Mouse (Mus musculus) limb, embryonic 12.5 days (tissue): ENCODE results near the gene Dsn1. TPM values are rescaled to one million over a fixed set of nuclear protein-coding genes. Genes with fewer than 3 reads are reported as not detected.

Source experiments
- ATAC-seq: fragments of 200-750 bp; cut with Nextera tagmentation; 2 replicates; pipeline ENCODE4 v1.8.0; 2017; ENCODE audit warnings: low read depth, moderate TSS enrichment; ENCODE audit not compliant: insufficient number of reproducible peaks, insufficient read depth, low FRiP score, low TSS enrichment
- H3K27ac ChIP-seq: fragments of 300-500 bp; sonication (generic); 2 replicates; pipeline ENCODE4 v1.5.1; 2016; ENCODE audit warnings: mild to moderate bottlenecking, moderate library complexity
- H3K27me3 ChIP-seq: fragments of 300-500 bp; sonication (generic); 2 replicates; pipeline ENCODE4 v1.6.1; 2016; ENCODE audit warnings: mild to moderate bottlenecking, moderate library complexity
- H3K36me3 ChIP-seq: fragments of 300-500 bp; sonication (generic); 2 replicates; pipeline ENCODE4 v1.6.1; 2016; ENCODE audit warnings: mild to moderate bottlenecking, moderate library complexity
- H3K4me1 ChIP-seq: fragments of 300-500 bp; sonication (generic); replicated peaks from 2 replicates; pipeline ENCODE4 v1.6.1; 2016
- H3K4me2 ChIP-seq: fragments of 300-500 bp; sonication (generic); 2 replicates; pipeline ENCODE4 v1.6.1; 2016; ENCODE audit warnings: mild to moderate bottlenecking, moderate library complexity
- H3K4me3 ChIP-seq: fragments of 300-500 bp; sonication (generic); replicated peaks from 2 replicates; pipeline ENCODE4 v1.5.1; 2016; ENCODE audit warnings: mild to moderate bottlenecking
- H3K9ac ChIP-seq: fragments of 300-500 bp; sonication (generic); replicated peaks from 2 replicates; pipeline ENCODE4 v1.6.1; 2016; ENCODE audit warnings: mild to moderate bottlenecking, moderate library complexity
- H3K9me3 ChIP-seq: fragments of 300-500 bp; sonication (generic); 2 replicates; pipeline ENCODE4 v1.6.1; 2016; ENCODE audit warnings: mild to moderate bottlenecking, moderate library complexity
- WGBS: fragments of 180-500 bp; shearing (Covaris S2); methylation state at CpG from one replicate; pipeline ENCODE4 v1.1.7; 2016; 5-methylcytosine and 5-hydroxymethylcytosine counted together
- polyA plus RNA-seq: library from polyadenylated mRNA; unstranded; fragments of >200 nt; fragmentation: Nextera tagmentation; extraction: Ambion mirVana; gene quantifications from 2 replicates; pipeline ENCODE4 v1.2.1, GENCODE M21; 2016

Dsn1 gene
- polyA plus RNA-seq, 1 experiment from 2014 or later: 54.1 TPM

GRCm38 (mm10) chr2:157043987-157044386, 37.0 kb upstream of the Dsn1 start:
- H3K36me3 ChIP-seq: peaks cover 93% of the 10 kb centered on the region

GRCm38 (mm10) chr2:157043556-157043955, 36.6 kb upstream of the Dsn1 start:
- Histone ChIP-seq H3K36me3 (peaks cover 93% of the 10 kb centered on the region), H3K4me2 (no peak overlapping the region), H3K4me1 (no peaks in the 10 kb centered on the region), H3K4me3 (no peak overlapping the region), H3K27ac (no peak overlapping the region), H3K9me3 (0 out of 2 replicates have a peak, but pooled peaks cover 10% of the 10 kb centered on the region), H3K9ac (no peak overlapping the region), H3K27me3 (no peaks in the 10 kb centered on the region)
- 90% methylated on average over 8 of the region's 8 CpGs for whole genome bisulfite sequencing
- ATAC-seq: no peak

More at GRCm38 (mm10) chr2:157043987-157044386, 37.0 kb upstream of the Dsn1 start:
- H3K27ac ChIP-seq: no peak overlapping the region
- no peak overlapping the region for H3K9ac ChIP-seq
- H3K27me3 ChIP-seq: no peaks in the 10 kb centered on the region
- H3K9me3 ChIP-seq: 0 out of 2 replicates have a peak, but pooled peaks cover 10% of the 10 kb centered on the region
- H3K4me3 ChIP-seq: no peak overlapping the region
- H3K4me2 ChIP-seq: no peak overlapping the region
- ATAC-seq: no peak
- H3K4me1 ChIP-seq: no peaks in the 10 kb centered on the region

- no peaks in the 10 kb centered on the region for H3K27me3 ChIP-seq
- H3K4me1 ChIP-seq: no peaks in the 10 kb centered on the region
- H3K9me3 ChIP-seq: 0 out of 2 replicates have a peak, but pooled peaks cover 10% of the 10 kb centered on the region
- H3K9ac ChIP-seq: no peak overlapping the region
- no peak overlapping the region for H3K4me3 ChIP-seq
- no peak overlapping the region for H3K27ac ChIP-seq
- H3K4me2 ChIP-seq: no peak overlapping the region
- H3K36me3 ChIP-seq: peaks cover 97% of the 10 kb centered on the region
- 94% methylated on average over 7 of the region's 7 CpGs for WGBS
- ATAC-seq: no peak
These were observed 34.5 kb upstream of the Dsn1 start for GRCm38 (mm10) chr2:157041421-157041820.

- Histone ChIP-seq H3K4me1 (no peaks in the 10 kb centered on the region), H3K36me3 (peaks cover 97% of the 10 kb centered on the region)
- 84% methylated on average over 17 of the region's 17 CpGs for WGBS
These were observed 33.7 kb upstream of the Dsn1 start for GRCm38 (mm10) chr2:157040649-157041046.

GRCm38 (mm10) chr2:157039900-157040648, 33.1 kb upstream of the Dsn1 start:
- H3K9ac ChIP-seq: no peak overlapping the region
- no peaks in the 10 kb centered on the region for H3K9me3 ChIP-seq
- H3K27me3 ChIP-seq: no peaks in the 10 kb centered on the region
- H3K4me3 ChIP-seq: no peak overlapping the region
- WGBS: 93% methylated on average over 49 of the region's 50 CpGs
- H3K4me1 ChIP-seq: no peaks in the 10 kb centered on the region
- ATAC-seq: no peak
- H3K36me3 ChIP-seq: peaks cover 97% of the 10 kb centered on the region
- H3K27ac ChIP-seq: no peak overlapping the region
- H3K4me2 ChIP-seq: no peak overlapping the region

More at GRCm38 (mm10) chr2:157040649-157041046, 33.7 kb upstream of the Dsn1 start:
- Histone ChIP-seq H3K9ac (no peak overlapping the region), H3K27ac (no peak overlapping the region), H3K4me2 (no peak overlapping the region), H3K27me3 (no peaks in the 10 kb centered on the region), H3K9me3 (0 out of 2 replicates have a peak, but pooled peaks cover 5% of the 10 kb centered on the region), H3K4me3 (no peak overlapping the region)
- ATAC-seq: no peak

- Histone ChIP-seq H3K4me3 (no peak overlapping the region), H3K9me3 (no peaks in the 10 kb centered on the region), H3K27me3 (no peaks in the 10 kb centered on the region), H3K4me1 (no peaks in the 10 kb centered on the region), H3K36me3 (peaks cover 94% of the 10 kb centered on the region), H3K27ac (no peak overlapping the region), H3K9ac (no peak overlapping the region), H3K4me2 (no peak overlapping the region)
- 87% methylated on average over 9 of the region's 9 CpGs for WGBS
- ATAC-seq: no peak
These were observed 30.3 kb upstream of the Dsn1 start for GRCm38 (mm10) chr2:157037303-157037702.

- Histone ChIP-seq H3K27ac (no peak overlapping the region), H3K9ac (no peak overlapping the region), H3K4me1 (no peaks in the 10 kb centered on the region), H3K9me3 (no peaks in the 10 kb centered on the region), H3K4me2 (no peak overlapping the region), H3K36me3 (peaks cover 95% of the 10 kb centered on the region), H3K4me3 (no peak overlapping the region), H3K27me3 (no peaks in the 10 kb centered on the region)
- no peak for ATAC-seq
- WGBS: 93% methylated on average over 8 of the region's 8 CpGs
These were observed 29.4 kb upstream of the Dsn1 start for GRCm38 (mm10) chr2:157036400-157036799.

GRCm38 (mm10) chr2:157035371-157035770, 28.4 kb upstream of the Dsn1 start:
- 86% methylated on average over 7 of the region's 7 CpGs for WGBS

GRCm38 (mm10) chr2:157030804-157031203, 23.9 kb upstream of the Dsn1 start:
- ATAC-seq: 0 out of 2 replicates have a peak, but pooled peaks have one; percentile 56
- Histone ChIP-seq H3K9ac (no peak overlapping the region), H3K27ac (no peak overlapping the region), H3K9me3 (peaks cover 11% of the 10 kb centered on the region; the same call in 1 of the 2 replicates), H3K27me3 (no peaks in the 10 kb centered on the region), H3K36me3 (peaks cover 95% of the 10 kb centered on the region), H3K4me3 (no peak overlapping the region), H3K4me2 (no peak overlapping the region), H3K4me1 (no peaks in the 10 kb centered on the region)
- WGBS: 43% methylated on average over 9 of the region's 9 CpGs

More at GRCm38 (mm10) chr2:157035371-157035770, 28.4 kb upstream of the Dsn1 start:
- Histone ChIP-seq H3K36me3 (peaks cover 95% of the 10 kb centered on the region), H3K9me3 (no peaks in the 10 kb centered on the region), H3K27me3 (no peaks in the 10 kb centered on the region), H3K27ac (no peak overlapping the region), H3K4me2 (no peak overlapping the region), H3K9ac (no peak overlapping the region), H3K4me3 (no peak overlapping the region), H3K4me1 (no peaks in the 10 kb centered on the region)
- ATAC-seq: no peak

- no peak for ATAC-seq
- no peaks in the 10 kb centered on the region for H3K4me1 ChIP-seq
- 93% methylated on average over 4 of the region's 4 CpGs for WGBS
- H3K36me3 ChIP-seq: peaks cover 98% of the 10 kb centered on the region
- H3K9ac ChIP-seq: no peak overlapping the region
- H3K4me2 ChIP-seq: no peak overlapping the region
- H3K27me3 ChIP-seq: no peaks in the 10 kb centered on the region
- H3K4me3 ChIP-seq: no peak overlapping the region
- peaks cover 19% of the 10 kb centered on the region for H3K9me3 ChIP-seq
- no peak overlapping the region for H3K27ac ChIP-seq
These were observed 21.3 kb upstream of the Dsn1 start for GRCm38 (mm10) chr2:157028261-157028660.

GRCm38 (mm10) chr2:157027106-157028008, 20.4 kb upstream of the Dsn1 start:
- H3K27ac ChIP-seq: no peak overlapping the region
- ATAC-seq: no peak
- no peak overlapping the region for H3K4me2 ChIP-seq
- no peaks in the 10 kb centered on the region for H3K4me1 ChIP-seq
- no peak overlapping the region for H3K9ac ChIP-seq
- H3K36me3 ChIP-seq: peaks cover 98% of the 10 kb centered on the region
- no peaks in the 10 kb centered on the region for H3K27me3 ChIP-seq
- H3K4me3 ChIP-seq: no peak overlapping the region
- WGBS: 93% methylated on average over 21 of the region's 21 CpGs
- H3K9me3 ChIP-seq: peaks cover 19% of the 10 kb centered on the region
